Comparison of ENCODE assay signal across 9 mouse cellular contexts in the genomic region with DNA sequence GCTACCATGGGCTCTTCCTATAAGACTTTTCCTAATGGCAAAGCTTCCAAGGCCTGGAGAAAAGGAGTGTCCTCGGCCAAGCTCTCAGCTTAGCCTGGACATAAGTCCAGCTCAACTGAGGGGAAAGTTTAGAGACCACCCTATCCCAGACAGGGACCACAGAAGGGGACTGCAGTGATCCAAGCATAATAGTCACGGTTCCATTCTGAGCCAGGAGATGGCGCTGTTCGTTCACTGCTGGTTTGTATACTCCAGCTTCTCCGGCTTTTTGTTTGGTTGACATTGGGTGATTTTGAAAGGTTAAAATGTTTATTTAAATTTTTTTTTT. TPM values are rescaled to one million over a fixed set of nuclear protein-coding genes. Genes with fewer than 3 reads are reported as not detected.
DNase-seq lines count a peak whose midpoint lies in the region; ATAC-seq lines count a peak whose summit lies in the region.
"Had no signal": no experiment of that assay in that cellular context is flagged by ENCODE, and none has a peak within 500 bp of the region (broad histone marks: within the 10 kb centered on the region; RNA-seq: fewer than 3 reads in every experiment).

No protein-coding gene starts in this region.

- H3K27ac ChIP-seq in forebrain, embryonic 11.5 days (ENCODE audit: low read depth, low read length), result no peak overlapping the region
- H3K27ac ChIP-seq in forebrain, embryonic 15.5 days (replicated peaks), result no peak overlapping the region
- no peak overlapping the region for H3K27ac ChIP-seq in heart, embryonic 10.5 days
- H3K27ac ChIP-seq: limb, embryonic 13.5 days had no signal

- peak; percentile 23 for ATAC-seq in forebrain, embryonic 11.5 days (replicated peaks; ENCODE audit: low FRiP score)
- no peak for ATAC-seq in forebrain, embryonic 15.5 days (replicated peaks)

- peak; percentile 89 for DNase-seq in forebrain, embryonic 11.5 days (ENCODE audit: low spot score)
- peak; percentile 83 for DNase-seq in ES-CJ7 (ENCODE audit: low read depth, low spot score)
- peak; percentile 76 to 87 for DNase-seq in cerebellum, adult 18-20 months
- peak; percentile 90 for DNase-seq in heart, embryonic 10.5 days (ENCODE audit: low spot score)
- DNase-seq in layer of hippocampus, adult 9-10 months (ENCODE audit: low spot score), result peak; percentile 69
- DNase-seq in lung, postnatal 4 days, result peak; percentile 68 to 84
- DNase-seq in spleen, postnatal 4 days (ENCODE audit: low spot score in 2 of 2), result peak; percentile 74 to 89

- no peaks in the 10 kb centered on the region; the same call in 1 of the 2 replicates for H3K27me3 ChIP-seq in forebrain, embryonic 11.5 days (ENCODE audit: control insufficient read depth, insufficient read depth, low read length)
- H3K27me3 ChIP-seq in forebrain, embryonic 15.5 days, result peaks cover under 1% of the 10 kb centered on the region; the same call in 1 of the 2 replicates
- H3K27me3 ChIP-seq in heart, embryonic 10.5 days (ENCODE audit: insufficient read depth, poor library complexity, severe bottlenecking), result peaks cover 17% of the 10 kb centered on the region

- no peak overlapping the region for H3K9ac ChIP-seq in forebrain, embryonic 11.5 days (ENCODE audit: low read length)
- H3K9ac ChIP-seq in forebrain, embryonic 15.5 days (replicated peaks), result no peak overlapping the region
- H3K9ac ChIP-seq: limb, embryonic 13.5 days had no signal

- 8% methylated on average over 5 of the region's 5 CpGs for WGBS in forebrain, embryonic 11.5 days
- WGBS in forebrain, embryonic 15.5 days, result 2% methylated on average over 5 of the region's 5 CpGs
- WGBS in heart, embryonic 10.5 days, result 9% methylated on average over 5 of the region's 5 CpGs

- H3K4me1 ChIP-seq in forebrain, embryonic 11.5 days (replicated peaks; ENCODE audit: control insufficient read depth, insufficient read depth, low read length), result peaks cover 17% of the 10 kb centered on the region
- H3K4me1 ChIP-seq in forebrain, embryonic 15.5 days, result peaks cover 35% of the 10 kb centered on the region
- peaks cover 21% of the 10 kb centered on the region for H3K4me1 ChIP-seq in heart, embryonic 10.5 days

- H3K4me3 ChIP-seq in forebrain, embryonic 11.5 days (ENCODE audit: low read depth, low read length), result no peak overlapping the region
- H3K4me3 ChIP-seq in forebrain, embryonic 15.5 days, result no peak overlapping the region
- no peak overlapping the region for H3K4me3 ChIP-seq in heart, embryonic 10.5 days
- H3K4me3 ChIP-seq: limb, embryonic 13.5 days had no signal

- peaks cover 11% of the 10 kb centered on the region for H3K36me3 ChIP-seq in forebrain, embryonic 11.5 days (ENCODE audit: control insufficient read depth, insufficient read depth, low read length)
- H3K36me3 ChIP-seq in forebrain, embryonic 15.5 days, result peaks cover 31% of the 10 kb centered on the region
- peaks cover 36% of the 10 kb centered on the region for H3K36me3 ChIP-seq in heart, embryonic 10.5 days

- H3K4me2 ChIP-seq in forebrain, embryonic 11.5 days (ENCODE audit: low read depth, low read length, severe bottlenecking), result no peak overlapping the region
- no peak overlapping the region for H3K4me2 ChIP-seq in forebrain, embryonic 15.5 days (replicated peaks)
- H3K4me2 ChIP-seq: limb, embryonic 13.5 days had no signal

- H3K9me3 ChIP-seq in forebrain, embryonic 11.5 days (ENCODE audit: control insufficient read depth, low read length), result no peaks in the 10 kb centered on the region
- no peaks in the 10 kb centered on the region for H3K9me3 ChIP-seq in forebrain, embryonic 15.5 days
- H3K9me3 ChIP-seq in heart, embryonic 10.5 days, result no peaks in the 10 kb centered on the region
- H3K9me3 ChIP-seq: limb, embryonic 13.5 days had no signal

RNA-seq across cellular contexts. Expression of a gene that starts 4.9 kb away (rescaled TPM):
- 897 and 919 TPM in 2 replicates for polyA plus RNA-seq in forebrain, embryonic 11.5 days (2014; fragmentation: Nextera tagmentation; extraction: Ambion mirVana)
- polyA plus RNA-seq in forebrain, embryonic 15.5 days (2015; fragmentation: Nextera tagmentation; extraction: Ambion mirVana), result 667 and 700 TPM in 2 replicates
- polyA plus RNA-seq in heart, embryonic 10.5 days (2016; fragmentation: Nextera tagmentation; extraction: Ambion mirVana), result 867 and 1,011 TPM in 2 replicates

RNA-seq across cellular contexts. Expression of a gene that starts 8.6 kb away (rescaled TPM):
- 9.6 and 11.1 TPM in 2 replicates for polyA plus RNA-seq in forebrain, embryonic 11.5 days (2014; fragmentation: Nextera tagmentation; extraction: Ambion mirVana)
- 40.7 and 41.5 TPM in 2 replicates for polyA plus RNA-seq in forebrain, embryonic 15.5 days (2015; fragmentation: Nextera tagmentation; extraction: Ambion mirVana)
- 4.6 and 5.3 TPM in 2 replicates for polyA plus RNA-seq in heart, embryonic 10.5 days (2016; fragmentation: Nextera tagmentation; extraction: Ambion mirVana)

RNA-seq across cellular contexts. Expression of a gene that starts 21.9 kb away (rescaled TPM):
- polyA plus RNA-seq in forebrain, embryonic 11.5 days (2014; fragmentation: Nextera tagmentation; extraction: Ambion mirVana), result 0.81 and 0.86 TPM in 2 replicates
- polyA plus RNA-seq in forebrain, embryonic 15.5 days (2015; fragmentation: Nextera tagmentation; extraction: Ambion mirVana), result 2.9 and 3.2 TPM in 2 replicates
- 0.21 and 0.34 TPM in 2 replicates for polyA plus RNA-seq in heart, embryonic 10.5 days (2016; fragmentation: Nextera tagmentation; extraction: Ambion mirVana)

RNA-seq across cellular contexts. Expression of a gene that starts 35.4 kb away (rescaled TPM):
- polyA plus RNA-seq in forebrain, embryonic 11.5 days (2014; fragmentation: Nextera tagmentation; extraction: Ambion mirVana), result 10.4 and 12.3 TPM in 2 replicates
- 6.9 and 7.0 TPM in 2 replicates for polyA plus RNA-seq in forebrain, embryonic 15.5 days (2015; fragmentation: Nextera tagmentation; extraction: Ambion mirVana)
- polyA plus RNA-seq in heart, embryonic 10.5 days (2016; fragmentation: Nextera tagmentation; extraction: Ambion mirVana), result 9.8 and 15.7 TPM in 2 replicates

RNA-seq across cellular contexts. Expression of a gene that starts 45.2 kb away (rescaled TPM):
- 0.20 TPM in 1 of 2 replicates, not detected in the other for polyA plus RNA-seq in forebrain, embryonic 11.5 days (2014; fragmentation: Nextera tagmentation; extraction: Ambion mirVana)
- polyA plus RNA-seq in forebrain, embryonic 15.5 days (2015; fragmentation: Nextera tagmentation; extraction: Ambion mirVana), result 0.65 and 0.89 TPM in 2 replicates
- not detected in 2 replicates for polyA plus RNA-seq in heart, embryonic 10.5 days (2016; fragmentation: Nextera tagmentation; extraction: Ambion mirVana)
